Mouse (Mus musculus) bone marrow macrophage, adult 2 months (primary cell): ENCODE measurements around the gene Hsdl1.

ENCODE experiments used
- CTCF ChIP-seq: IDR thresholded peaks from 2 replicates; pipeline ENCODE4 v1.5.1; 2012; ENCODE audit warnings: low read depth, mild to moderate bottlenecking, low read length, moderate library complexity
- POLR2A ChIP-seq: IDR thresholded peaks from 2 replicates; pipeline ENCODE4 v1.6.1; 2012; ENCODE audit warnings: mild to moderate bottlenecking, low read depth, low read length, borderline replicate concordance

DNA sequence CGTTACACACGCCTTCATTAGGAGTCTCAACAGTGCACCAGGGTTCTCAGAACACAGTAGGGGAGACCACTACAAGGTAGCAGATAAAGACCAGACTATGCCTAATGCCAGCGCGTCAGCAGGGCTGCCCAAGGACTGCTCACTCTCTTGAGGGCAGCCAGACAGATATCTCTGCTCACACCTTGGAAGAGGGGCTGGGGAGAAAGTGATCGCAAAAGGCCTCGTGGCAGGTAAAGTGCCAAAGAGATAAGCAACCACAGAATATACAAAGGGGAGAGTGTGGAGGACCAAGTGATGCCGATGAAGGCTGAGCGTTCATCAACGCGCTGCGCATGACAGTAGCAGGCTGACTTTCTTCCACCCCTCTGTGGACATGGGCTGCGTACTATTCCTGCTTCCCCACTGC, 29.4 kb upstream of the Hsdl1 start:
- TF ChIP-seq CTCF (no peak), POLR2A (no peak)
